Mouse (Mus musculus): ENCODE results near the gene Prickle1. TPM values are rescaled to one million over a fixed set of nuclear protein-coding genes. Genes with fewer than 3 reads are reported as not detected.

Prickle1 gene
- polyA plus RNA-seq, 1 experiment, result 1.9 TPM

- WGBS, result 78% methylated on average over 8 of the region's 8 CpGs
- Histone ChIP-seq H3K4me1 (ENCODE audit: control insufficient read depth, insufficient read depth, insufficient read length, low read length) (no peaks in the 10 kb centered on the region), H3K4me3 (ENCODE audit: low read depth, low read length) (no peak overlapping the region), H3K36me3 (ENCODE audit: control insufficient read depth, insufficient read depth, low read length) (peaks cover 4% of the 10 kb centered on the region; the same call in 1 of the 2 replicates), H3K27me3 (ENCODE audit: control insufficient read depth, insufficient read depth, low read length) (no peaks in the 10 kb centered on the region), H3K27ac (ENCODE audit: insufficient read depth, low read depth, low read length) (no peak overlapping the region)
- TF ChIP-seq CTCF (IDR thresholded peaks at IDR 0.05; ENCODE audit: extremely low read depth, insufficient read length, insufficient replicate concordance, low read depth, low read length) (no peak), POLR2A (IDR thresholded peaks at IDR 0.05; ENCODE audit: low read depth, low read length) (no peak)
Measured at GRCm38 (mm10) chr15:93475688-93476087, 120.0 kb downstream of the Prickle1 start.

GRCm38 (mm10) chr15:93474277-93474676 lies 121.4 kb downstream of the Prickle1 start:
- no peaks in the 10 kb centered on the region for H3K4me1 ChIP-seq (ENCODE audit: control insufficient read depth, insufficient read depth, insufficient read length, low read length)
- no peak overlapping the region for H3K27ac ChIP-seq (ENCODE audit: insufficient read depth, low read depth, low read length)
- no peak overlapping the region for H3K4me3 ChIP-seq (ENCODE audit: low read depth, low read length)
- no peaks in the 10 kb centered on the region for H3K27me3 ChIP-seq (ENCODE audit: control insufficient read depth, insufficient read depth, low read length)
- WGBS, result 97% methylated on average over 3 of the region's 3 CpGs
- TF ChIP-seq POLR2A (IDR thresholded peaks at IDR 0.05; ENCODE audit: low read depth, low read length) (no peak), CTCF (IDR thresholded peaks at IDR 0.05; ENCODE audit: extremely low read depth, insufficient read length, insufficient replicate concordance, low read depth, low read length) (no peak)
- H3K36me3 ChIP-seq (ENCODE audit: control insufficient read depth, insufficient read depth, low read length), result peaks cover 4% of the 10 kb centered on the region; the same call in 1 of the 2 replicates

- TF ChIP-seq POLR2A (IDR thresholded peaks at IDR 0.05; ENCODE audit: low read depth, low read length), result no peak
- no peak for TF ChIP-seq CTCF (IDR thresholded peaks at IDR 0.05; ENCODE audit: extremely low read depth, insufficient read length, insufficient replicate concordance, low read depth, low read length)
- H3K27ac ChIP-seq (ENCODE audit: insufficient read depth, low read depth, low read length), result no peak overlapping the region
- H3K36me3 ChIP-seq (ENCODE audit: control insufficient read depth, insufficient read depth, low read length), result peaks cover 4% of the 10 kb centered on the region; the same call in 1 of the 2 replicates
- 95% methylated on average over 1 of the region's 1 CpGs for WGBS
- H3K4me1 ChIP-seq (ENCODE audit: control insufficient read depth, insufficient read depth, insufficient read length, low read length), result no peaks in the 10 kb centered on the region
- H3K27me3 ChIP-seq (ENCODE audit: control insufficient read depth, insufficient read depth, low read length), result no peaks in the 10 kb centered on the region
- no peak overlapping the region for H3K4me3 ChIP-seq (ENCODE audit: low read depth, low read length)
Measured at GRCm38 (mm10) chr15:93472089-93472488, 123.6 kb downstream of the Prickle1 start.

- no peak for TF ChIP-seq CTCF (IDR thresholded peaks at IDR 0.05; ENCODE audit: extremely low read depth, insufficient read length, insufficient replicate concordance, low read depth, low read length)
- no peak for TF ChIP-seq POLR2A (IDR thresholded peaks at IDR 0.05; ENCODE audit: low read depth, low read length)
- H3K36me3 ChIP-seq (ENCODE audit: control insufficient read depth, insufficient read depth, low read length), result peaks cover 4% of the 10 kb centered on the region; the same call in 1 of the 2 replicates
- WGBS, result 89% methylated on average over 12 of the region's 12 CpGs
- no peaks in the 10 kb centered on the region for H3K27me3 ChIP-seq (ENCODE audit: control insufficient read depth, insufficient read depth, low read length)
- no peaks in the 10 kb centered on the region for H3K4me1 ChIP-seq (ENCODE audit: control insufficient read depth, insufficient read depth, insufficient read length, low read length)
- H3K27ac ChIP-seq (ENCODE audit: insufficient read depth, low read depth, low read length), result no peak overlapping the region
- no peak overlapping the region for H3K4me3 ChIP-seq (ENCODE audit: low read depth, low read length)
Measured at GRCm38 (mm10) chr15:93471651-93472050, 124.0 kb downstream of the Prickle1 start.

- H3K4me3 ChIP-seq (ENCODE audit: low read depth, low read length), result no peak overlapping the region
Measured at GRCm38 (mm10) chr15:93461066-93461465, 134.6 kb downstream of the Prickle1 start.

GRCm38 (mm10) chr15:93459422-93459821 lies 136.3 kb downstream of the Prickle1 start:
- Histone ChIP-seq H3K4me1 (ENCODE audit: control insufficient read depth, insufficient read depth, insufficient read length, low read length) (no peaks in the 10 kb centered on the region), H3K4me3 (ENCODE audit: low read depth, low read length) (no peak overlapping the region), H3K36me3 (ENCODE audit: control insufficient read depth, insufficient read depth, low read length) (peaks cover 9% of the 10 kb centered on the region; the same call in 1 of the 2 replicates), H3K27me3 (ENCODE audit: control insufficient read depth, insufficient read depth, low read length) (no peaks in the 10 kb centered on the region), H3K27ac (ENCODE audit: insufficient read depth, low read depth, low read length) (no peak overlapping the region)
- TF ChIP-seq CTCF (IDR thresholded peaks at IDR 0.05; ENCODE audit: extremely low read depth, insufficient read length, insufficient replicate concordance, low read depth, low read length) (no peak), POLR2A (IDR thresholded peaks at IDR 0.05; ENCODE audit: low read depth, low read length) (no peak)
- 89% methylated on average over 5 of the region's 5 CpGs for WGBS

More at GRCm38 (mm10) chr15:93461066-93461465, 134.6 kb downstream of the Prickle1 start:
- Histone ChIP-seq H3K27ac (ENCODE audit: insufficient read depth, low read depth, low read length) (no peak overlapping the region), H3K27me3 (ENCODE audit: control insufficient read depth, insufficient read depth, low read length) (no peaks in the 10 kb centered on the region), H3K36me3 (ENCODE audit: control insufficient read depth, insufficient read depth, low read length) (peaks cover 15% of the 10 kb centered on the region; the same call in 1 of the 2 replicates), H3K4me1 (ENCODE audit: control insufficient read depth, insufficient read depth, insufficient read length, low read length) (no peaks in the 10 kb centered on the region)
- TF ChIP-seq CTCF (IDR thresholded peaks at IDR 0.05; ENCODE audit: extremely low read depth, insufficient read length, insufficient replicate concordance, low read depth, low read length) (no peak), POLR2A (IDR thresholded peaks at IDR 0.05; ENCODE audit: low read depth, low read length) (no peak)
- WGBS, result 94% methylated on average over 23 of the region's 23 CpGs

GRCm38 (mm10) chr15:93456005-93456404 lies 139.7 kb downstream of the Prickle1 start:
- Histone ChIP-seq H3K4me1 (ENCODE audit: control insufficient read depth, insufficient read depth, insufficient read length, low read length) (no peaks in the 10 kb centered on the region), H3K36me3 (ENCODE audit: control insufficient read depth, insufficient read depth, low read length) (peaks cover 9% of the 10 kb centered on the region; the same call in 1 of the 2 replicates), H3K27ac (ENCODE audit: insufficient read depth, low read depth, low read length) (no peak overlapping the region), H3K27me3 (ENCODE audit: control insufficient read depth, insufficient read depth, low read length) (no peaks in the 10 kb centered on the region), H3K4me3 (ENCODE audit: low read depth, low read length) (no peak overlapping the region)
- TF ChIP-seq CTCF (IDR thresholded peaks at IDR 0.05; ENCODE audit: extremely low read depth, insufficient read length, insufficient replicate concordance, low read depth, low read length), result no peak
- TF ChIP-seq POLR2A (IDR thresholded peaks at IDR 0.05; ENCODE audit: low read depth, low read length), result no peak

All from small intestine, adult 2 months (tissue).